Mouse (Mus musculus) liver, adult 2 months (tissue): ENCODE data around the gene Mospd3.

Experiments
- CTCF ChIP-seq: fragments of 200-500 bp; IDR thresholded peaks from 2 replicates; pipeline ENCODE4 v1.5.1; 2011; ENCODE audit warnings: low read depth, low read length, control low read depth
- POLR2A ChIP-seq: fragments of 200-500 bp; IDR thresholded peaks from 2 replicates; pipeline ENCODE4 v1.6.1; 2011; ENCODE audit warnings: low read length, control low read depth; ENCODE audit not compliant: insufficient read depth; ENCODE audit errors: extremely low read depth

DNA sequence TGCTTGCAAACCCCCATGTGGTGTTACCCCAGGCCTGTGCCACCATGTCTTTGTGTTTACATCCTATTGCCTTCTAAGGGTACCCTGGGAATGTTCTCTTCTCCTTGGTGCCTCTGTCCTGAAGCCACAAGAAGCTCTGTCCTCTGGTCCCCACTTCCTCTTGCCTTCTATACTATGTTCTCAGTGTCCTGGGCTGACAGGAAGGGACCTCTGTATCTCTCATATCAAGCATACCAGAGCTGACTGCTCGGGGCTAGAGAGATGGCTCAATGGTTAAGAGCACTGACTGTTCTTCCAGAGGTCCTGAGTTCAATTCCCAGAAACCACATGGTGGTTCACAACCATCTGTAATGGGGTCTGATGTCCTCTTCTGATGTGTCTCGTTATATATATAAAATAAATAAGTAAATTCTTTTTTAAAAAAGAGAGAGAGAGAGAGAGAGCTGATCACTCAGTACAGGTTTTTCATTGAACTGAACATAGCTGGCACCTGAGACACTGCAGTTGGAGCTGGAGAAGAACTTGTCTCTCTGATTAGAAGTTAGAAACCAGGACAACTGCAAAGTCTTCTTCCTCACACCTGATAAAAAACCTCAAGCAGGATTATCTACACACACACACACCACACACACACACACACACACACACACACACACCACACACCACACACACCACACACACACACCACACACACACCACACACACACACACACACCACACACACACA is 2.6 kb downstream of the Mospd3 start:
- TF ChIP-seq CTCF (no peak), POLR2A (no peak)
